Mouse (Mus musculus) urinary bladder, postnatal 0 days (tissue): ENCODE results near the gene Ankrd13a. TPM values are rescaled to one million over a fixed set of nuclear protein-coding genes. Genes with fewer than 3 reads are reported as not detected.

Source experiments
- microRNA-seq: library from miRNA; unstranded; fragments of <30 nt; microRNA quantifications from one replicate; pipeline ENCODE4, GENCODE M21; 2016
- polyA plus RNA-seq: library from polyadenylated mRNA; unstranded; fragments of >200 nt; fragmentation: Nextera tagmentation; extraction: Ambion mirVana; gene quantifications from 2 replicates; pipeline ENCODE4 v1.2.1, GENCODE M21; 2015

Ankrd13a gene
- polyA plus RNA-seq = 34.1 and 37.7 TPM in 2 replicates

GRCm38 (mm10) chr5:114774403-114775051, at the start of gene Ankrd13a:
Ankrd13a (plus strand) TSS chr5:114774677.

GRCm38 (mm10) chr5:114775056-114775979, 841 bp downstream of the Ankrd13a start, which contains the start of gene Git2:
Git2 (minus strand) TSS chr5:114775517.

GRCm38 (mm10) chr5:114822796-114823688, 48.6 kb downstream of the Ankrd13a start, which contains the start of gene 1500011B03Rik:
1500011B03Rik (minus strand) TSS chr5:114823468.

GRCm38 (mm10) chr5:114853364-114853763, 78.9 kb downstream of the Ankrd13a start, which contains the start of gene 4930519G04Rik:
4930519G04Rik (plus strand) TSS chr5:114853664.

Small RNA genes lying within 50 kb of the gene (microRNA-seq; reads per million reads assigned to microRNA genes)
- gene Mir6240 = 9.0 reads per million, percentile 18 among the genes with 10 or more reads in this experiment

Other genes starting within 250 kb of the Ankrd13a start
- gene Fam222a, start 206.7 kb upstream of the Ankrd13a start, polyA plus RNA-seq = 0.28 and 0.30 TPM in 2 replicates
- 5.9 and 6.1 TPM in 2 replicates for gene Trpv4, start 116.3 kb upstream of the Ankrd13a start, polyA plus RNA-seq
- gene Gltp, start 83.7 kb upstream of the Ankrd13a start, polyA plus RNA-seq = 146 and 158 TPM in 2 replicates
- 5.2 and 6.0 TPM in 2 replicates for gene Tchp, start 66.9 kb upstream of the Ankrd13a start, polyA plus RNA-seq
- 20.5 and 21.3 TPM in 2 replicates for gene Git2, start 840 bp downstream of the Ankrd13a start, polyA plus RNA-seq
- gene 1500011B03Rik, start 48.8 kb downstream of the Ankrd13a start, polyA plus RNA-seq = 76.9 and 78.8 TPM in 2 replicates
- gene 4930519G04Rik, start 79.0 kb downstream of the Ankrd13a start, polyA plus RNA-seq = not detected in 2 replicates
- 0.05 TPM in 1 of 2 replicates, not detected in the other for gene Gm9936, start 84.0 kb downstream of the Ankrd13a start, polyA plus RNA-seq
- gene Oasl2, start 122.3 kb downstream of the Ankrd13a start, polyA plus RNA-seq = 12.3 and 19.8 TPM in 2 replicates
- 1.3 and 1.9 TPM in 2 replicates for gene Oasl1, start 148.6 kb downstream of the Ankrd13a start, polyA plus RNA-seq
- gene 2210016L21Rik, start 167.5 kb downstream of the Ankrd13a start, polyA plus RNA-seq = 37.9 and 47.7 TPM in 2 replicates
- 0.12 and 0.17 TPM in 2 replicates for gene Hnf1a, start 196.4 kb downstream of the Ankrd13a start, polyA plus RNA-seq
- 18.3 and 20.3 TPM in 2 replicates for gene Sppl3, start 236.5 kb downstream of the Ankrd13a start, polyA plus RNA-seq